Mouse (Mus musculus) spleen, postnatal 14 days (tissue): ENCODE measurements at regions not wholly inside any gene's neighbourhood (a gene's known extent, or its start where the extent isn't known, plus 50 kb on each side); places are given as distances from the start of the nearest gene placed in this dataset.
"Not testable (repeated sequence)": the region's sequence is repeated elsewhere in the genome, so short reads cannot be mapped to it uniquely, and the experiment has no call there.

ENCODE experiments used
- DNase-seq, 2 experiments: peaks; one replicate each; pipeline ENCODE4 v3.0.0; 2021 to 2022; ENCODE audit warnings: low spot score in 2 of 2

GRCm38 (mm10) chr17:13584394-13584793 is 175.9 kb upstream of the Afdn start:
- DNase-seq: no peak

DNA sequence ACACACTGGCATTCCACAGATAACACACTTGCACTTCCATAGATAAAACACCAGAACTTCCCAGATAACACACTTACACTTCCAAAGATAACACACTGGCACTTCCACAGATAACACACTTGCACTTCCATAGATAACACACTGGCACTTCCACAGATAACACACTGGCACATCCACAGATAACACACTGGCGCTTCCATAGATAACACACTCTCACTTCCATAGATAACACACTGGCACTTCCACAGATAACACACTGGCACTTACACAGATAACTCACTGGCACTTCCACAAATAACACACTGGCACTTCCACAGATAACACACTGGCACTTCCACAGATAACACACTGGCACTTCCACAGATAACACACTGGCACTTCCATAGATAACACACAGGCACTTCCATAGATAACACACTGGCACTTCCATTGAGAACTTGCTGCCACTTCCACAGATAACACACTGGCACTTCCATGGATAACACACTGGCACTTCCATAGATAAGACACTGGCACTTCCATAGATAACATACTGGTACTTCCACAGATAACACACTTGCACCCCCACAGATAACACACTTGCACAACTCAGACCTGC is 170.0 kb upstream of the Afdn start:
- DNase-seq: not testable (repeated sequence)
